Mouse (Mus musculus): Measurements from ENCODE around the gene Atg101. TPM values are rescaled to one million over a fixed set of nuclear protein-coding genes. Genes with fewer than 3 reads are reported as not detected.

The Atg101 gene
- polyA plus RNA-seq, 1 experiment: 37.6 TPM

- TF ChIP-seq CTCF (IDR thresholded peaks at IDR 0.05; ENCODE audit: low read depth, low read length) (no peak), POLR2A (IDR thresholded peaks at IDR 0.05; ENCODE audit: insufficient read depth, low read length) (no peak), EP300 (IDR thresholded peaks at IDR 0.05; ENCODE audit: insufficient read depth, low read depth, low read length) (no peak)
- Histone ChIP-seq H3K36me3 (ENCODE audit: control insufficient read depth, insufficient read depth, low read length, poor library complexity, severe bottlenecking) (no peaks in the 10 kb centered on the region), H3K4me3 (ENCODE audit: low read depth, low read length) (no peak overlapping the region), H3K9ac (ENCODE audit: low read depth, poor library complexity, severe bottlenecking) (no peak overlapping the region), H3K4me1 (ENCODE audit: control insufficient read depth, insufficient read depth, low read length) (no peaks in the 10 kb centered on the region), H3K27ac (ENCODE audit: insufficient read depth, low read length) (no peak overlapping the region), H3K27me3 (ENCODE audit: control insufficient read depth, insufficient read depth, low read length, poor library complexity, severe bottlenecking) (no peaks in the 10 kb centered on the region), H3K9me3 (replicated peaks; ENCODE audit: control insufficient read depth, insufficient read depth, low read length, poor library complexity, severe bottlenecking) (no peaks in the 10 kb centered on the region)
Measured at GRCm38 (mm10) chr15:101309493-101309892, 25.4 kb downstream of the Atg101 start.

DNA sequence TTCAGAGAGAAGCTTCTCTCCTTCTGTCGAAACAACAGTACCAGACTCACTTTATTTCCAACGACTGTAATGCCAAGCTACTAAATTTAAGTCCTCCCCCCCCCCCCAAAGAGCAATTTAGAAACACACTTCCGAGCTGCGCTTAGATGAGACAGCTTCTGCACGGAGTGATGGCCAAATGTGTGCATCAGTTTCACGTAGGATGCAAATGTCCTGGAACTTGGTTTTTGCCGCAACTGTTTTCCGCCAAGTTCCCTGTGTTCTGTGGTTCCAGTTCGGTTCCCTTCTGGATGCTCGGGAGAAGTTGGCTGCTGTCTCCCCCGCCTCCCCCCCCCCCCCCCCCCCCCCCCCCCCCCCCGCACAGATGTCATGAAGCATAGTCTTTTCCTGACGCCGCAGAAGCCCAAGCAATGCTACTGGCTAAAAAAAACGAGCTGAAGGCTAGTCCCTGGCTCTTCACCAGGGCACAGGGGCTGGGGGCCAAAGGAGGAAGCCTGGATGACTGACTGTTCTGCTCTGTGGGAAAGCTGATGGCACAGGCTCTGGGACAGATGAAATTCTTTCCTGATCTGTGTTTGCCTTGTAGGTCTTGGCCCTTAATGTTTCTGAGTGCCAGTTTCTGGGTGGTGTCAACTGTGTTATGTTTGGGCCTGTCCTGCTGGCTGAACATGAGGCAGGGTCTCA, 27.2 kb downstream of the Atg101 start:
- Histone ChIP-seq H3K9me3 (replicated peaks; ENCODE audit: control insufficient read depth, insufficient read depth, low read length, poor library complexity, severe bottlenecking) (no peaks in the 10 kb centered on the region), H3K36me3 (ENCODE audit: control insufficient read depth, insufficient read depth, low read length, poor library complexity, severe bottlenecking) (no peaks in the 10 kb centered on the region), H3K9ac (ENCODE audit: low read depth, poor library complexity, severe bottlenecking) (no peak overlapping the region), H3K27me3 (ENCODE audit: control insufficient read depth, insufficient read depth, low read length, poor library complexity, severe bottlenecking) (no peaks in the 10 kb centered on the region), H3K4me1 (ENCODE audit: control insufficient read depth, insufficient read depth, low read length) (no peaks in the 10 kb centered on the region), H3K4me3 (ENCODE audit: low read depth, low read length) (no peak overlapping the region), H3K27ac (ENCODE audit: insufficient read depth, low read length) (no peak overlapping the region)
- no peak for TF ChIP-seq CTCF (IDR thresholded peaks at IDR 0.05; ENCODE audit: low read depth, low read length)
- TF ChIP-seq EP300 (IDR thresholded peaks at IDR 0.05; ENCODE audit: insufficient read depth, low read depth, low read length): no peak
- TF ChIP-seq POLR2A (IDR thresholded peaks at IDR 0.05; ENCODE audit: insufficient read depth, low read length): no peak

DNA sequence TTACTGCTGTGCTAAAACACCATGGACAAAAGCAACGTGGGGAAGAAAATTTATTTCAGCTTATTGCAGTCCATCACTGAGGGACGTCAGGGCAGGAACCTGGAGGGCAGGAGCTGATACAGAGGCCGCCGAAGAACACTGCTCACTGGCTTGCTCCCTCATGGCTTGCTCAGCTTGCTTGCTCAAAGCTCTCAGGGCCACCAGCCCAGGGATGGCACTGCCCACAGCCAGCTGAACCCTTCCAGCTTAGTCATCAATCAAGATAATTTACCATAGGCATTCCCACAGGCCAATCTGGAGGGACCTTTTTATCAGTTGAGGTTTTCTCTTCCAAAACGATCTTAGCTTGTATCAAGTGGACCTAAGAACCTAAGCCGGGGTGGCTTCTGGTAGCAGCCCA, 27.9 kb downstream of the Atg101 start:
- H3K4me3 ChIP-seq (ENCODE audit: low read depth, low read length): no peak overlapping the region
- TF ChIP-seq EP300 (IDR thresholded peaks at IDR 0.05; ENCODE audit: insufficient read depth, low read depth, low read length): no peak
- TF ChIP-seq POLR2A (IDR thresholded peaks at IDR 0.05; ENCODE audit: insufficient read depth, low read length): no peak
- no peaks in the 10 kb centered on the region for H3K36me3 ChIP-seq (ENCODE audit: control insufficient read depth, insufficient read depth, low read length, poor library complexity, severe bottlenecking)
- no peaks in the 10 kb centered on the region for H3K9me3 ChIP-seq (replicated peaks; ENCODE audit: control insufficient read depth, insufficient read depth, low read length, poor library complexity, severe bottlenecking)
- H3K9ac ChIP-seq (ENCODE audit: low read depth, poor library complexity, severe bottlenecking): no peak overlapping the region
- peaks cover 2% of the 10 kb centered on the region for H3K4me1 ChIP-seq (ENCODE audit: control insufficient read depth, insufficient read depth, low read length)
- H3K27me3 ChIP-seq (ENCODE audit: control insufficient read depth, insufficient read depth, low read length, poor library complexity, severe bottlenecking): no peaks in the 10 kb centered on the region
- H3K27ac ChIP-seq (ENCODE audit: insufficient read depth, low read length): no peak overlapping the region

DNA sequence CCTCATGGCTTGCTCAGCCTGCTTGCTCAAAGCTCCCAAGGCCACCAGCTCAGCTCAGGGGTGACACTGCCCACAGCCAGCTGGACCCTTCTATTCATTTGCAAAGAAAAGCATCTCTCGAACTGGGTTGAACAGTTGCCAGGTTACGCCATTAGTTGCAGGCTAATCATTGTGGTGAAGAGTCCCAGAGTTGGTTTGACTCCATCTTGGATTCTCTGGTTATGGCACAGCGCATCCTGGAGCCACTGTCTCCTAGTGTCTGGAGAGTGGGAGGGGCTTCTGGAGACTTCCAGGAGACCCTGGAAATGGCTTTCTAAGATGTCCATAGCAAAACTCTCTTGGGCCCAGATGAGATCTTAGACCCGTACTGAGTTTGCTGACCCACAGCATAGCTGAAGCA, 31.3 kb downstream of the Atg101 start:
- Histone ChIP-seq H3K4me3 (ENCODE audit: low read depth, low read length) (no peak overlapping the region), H3K9me3 (replicated peaks; ENCODE audit: control insufficient read depth, insufficient read depth, low read length, poor library complexity, severe bottlenecking) (no peaks in the 10 kb centered on the region), H3K27me3 (ENCODE audit: control insufficient read depth, insufficient read depth, low read length, poor library complexity, severe bottlenecking) (no peaks in the 10 kb centered on the region), H3K27ac (ENCODE audit: insufficient read depth, low read length) (no peak overlapping the region), H3K36me3 (ENCODE audit: control insufficient read depth, insufficient read depth, low read length, poor library complexity, severe bottlenecking) (no peaks in the 10 kb centered on the region), H3K4me1 (ENCODE audit: control insufficient read depth, insufficient read depth, low read length) (peaks cover 2% of the 10 kb centered on the region), H3K9ac (ENCODE audit: low read depth, poor library complexity, severe bottlenecking) (no peak overlapping the region)
- TF ChIP-seq EP300 (IDR thresholded peaks at IDR 0.05; ENCODE audit: insufficient read depth, low read depth, low read length) (no peak), POLR2A (IDR thresholded peaks at IDR 0.05; ENCODE audit: insufficient read depth, low read length) (no peak), CTCF (IDR thresholded peaks at IDR 0.05; ENCODE audit: low read depth, low read length) (no peak)

- Histone ChIP-seq H3K27me3 (ENCODE audit: control insufficient read depth, insufficient read depth, low read length, poor library complexity, severe bottlenecking) (no peaks in the 10 kb centered on the region), H3K4me3 (ENCODE audit: low read depth, low read length) (no peak overlapping the region), H3K27ac (ENCODE audit: insufficient read depth, low read length) (no peak overlapping the region), H3K9ac (ENCODE audit: low read depth, poor library complexity, severe bottlenecking) (no peak overlapping the region), H3K9me3 (replicated peaks; ENCODE audit: control insufficient read depth, insufficient read depth, low read length, poor library complexity, severe bottlenecking) (no peaks in the 10 kb centered on the region), H3K4me1 (ENCODE audit: control insufficient read depth, insufficient read depth, low read length) (peaks cover 2% of the 10 kb centered on the region), H3K36me3 (ENCODE audit: control insufficient read depth, insufficient read depth, low read length, poor library complexity, severe bottlenecking) (no peaks in the 10 kb centered on the region)
- peak; percentile 99 for TF ChIP-seq CTCF (IDR thresholded peaks at IDR 0.05; ENCODE audit: low read depth, low read length)
- no peak for TF ChIP-seq POLR2A (IDR thresholded peaks at IDR 0.05; ENCODE audit: insufficient read depth, low read length)
- peak; percentile 53; the same call in 1 of the 2 replicates for TF ChIP-seq EP300 (IDR thresholded peaks at IDR 0.05; ENCODE audit: insufficient read depth, low read depth, low read length)
Measured at GRCm38 (mm10) chr15:101315832-101316231, 31.8 kb downstream of the Atg101 start.

- Histone ChIP-seq H3K36me3 (ENCODE audit: control insufficient read depth, insufficient read depth, low read length, poor library complexity, severe bottlenecking) (no peaks in the 10 kb centered on the region), H3K9me3 (replicated peaks; ENCODE audit: control insufficient read depth, insufficient read depth, low read length, poor library complexity, severe bottlenecking) (no peaks in the 10 kb centered on the region), H3K4me3 (ENCODE audit: low read depth, low read length) (no peak overlapping the region), H3K27me3 (ENCODE audit: control insufficient read depth, insufficient read depth, low read length, poor library complexity, severe bottlenecking) (no peaks in the 10 kb centered on the region), H3K9ac (ENCODE audit: low read depth, poor library complexity, severe bottlenecking) (no peak overlapping the region), H3K27ac (ENCODE audit: insufficient read depth, low read length) (no peak overlapping the region), H3K4me1 (ENCODE audit: control insufficient read depth, insufficient read depth, low read length) (peaks cover 2% of the 10 kb centered on the region)
- TF ChIP-seq EP300 (IDR thresholded peaks at IDR 0.05; ENCODE audit: insufficient read depth, low read depth, low read length): no peak
- no peak for TF ChIP-seq CTCF (IDR thresholded peaks at IDR 0.05; ENCODE audit: low read depth, low read length)
- no peak for TF ChIP-seq POLR2A (IDR thresholded peaks at IDR 0.05; ENCODE audit: insufficient read depth, low read length)
Measured at GRCm38 (mm10) chr15:101316279-101316912, 32.3 kb downstream of the Atg101 start.

All from ES-Bruce4 (cell line).